Mouse (Mus musculus) megakaryocyte, embryonic 14.5 days (primary cell): ENCODE results near the gene Rex2.
"Not testable (repeated sequence)": the region's sequence is repeated elsewhere in the genome, so short reads cannot be mapped to it uniquely, and the experiment has no call there.

Source experiments
- FLI1 ChIP-seq: IDR thresholded peaks from 2 replicates; pipeline ENCODE4 v1.6.1; 2012; ENCODE audit warnings: low read length, inconsistent platforms, mixed read lengths
- GATA1 ChIP-seq: IDR thresholded peaks from 3 replicates; pipeline ENCODE4 v1.6.1; 2012; ENCODE audit warnings: mixed read lengths, low read length, inconsistent platforms, borderline replicate concordance

- TF ChIP-seq GATA1, FLI1: not testable (repeated sequence)
Measured at GRCm38 (mm10) chr4:147101666-147102626, 80.3 kb downstream of the Rex2 start.
